Mouse (Mus musculus): Measurements from ENCODE around the gene Gm11733.

Gene Gm11733

DNA sequence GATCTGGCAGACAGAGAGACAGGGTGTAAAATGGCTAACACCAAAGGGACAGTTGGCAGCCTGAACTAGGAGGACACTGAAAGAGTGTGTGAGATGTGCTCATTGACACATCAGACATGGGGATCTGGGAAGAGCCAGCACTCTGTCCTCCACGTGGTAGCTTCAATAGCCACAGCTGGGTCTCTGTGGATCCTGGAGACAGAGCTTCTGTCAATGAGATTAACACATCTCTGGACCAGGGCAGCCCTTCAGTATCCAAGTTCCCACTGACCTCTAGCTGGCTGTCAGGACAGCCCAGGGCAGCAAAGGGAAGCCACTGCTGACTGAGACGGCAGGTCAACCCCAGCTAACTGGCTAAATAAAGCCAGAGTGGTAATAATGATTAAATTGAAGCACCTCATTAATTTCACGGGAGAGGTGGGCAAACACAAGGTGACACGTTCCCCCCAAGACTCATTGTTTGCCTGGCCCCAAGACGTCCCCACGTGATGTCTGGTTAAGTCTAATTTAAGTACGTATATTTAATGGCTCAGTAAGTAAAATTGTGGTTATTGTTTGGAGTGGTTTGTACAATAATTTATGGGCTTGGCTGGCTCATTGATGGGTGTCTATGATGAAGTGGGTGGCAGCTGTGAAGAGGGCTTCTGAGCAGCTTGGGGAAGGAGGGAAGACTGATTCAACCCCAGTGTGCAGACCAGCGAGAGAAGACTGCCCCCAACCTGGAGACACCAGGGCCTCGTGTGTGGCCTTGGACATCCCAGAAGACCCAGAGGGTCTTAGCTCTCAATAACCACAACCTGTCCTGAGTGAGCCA, 51.5 kb downstream of the Gm11733 start:
- DNase-seq: no peak

DNA sequence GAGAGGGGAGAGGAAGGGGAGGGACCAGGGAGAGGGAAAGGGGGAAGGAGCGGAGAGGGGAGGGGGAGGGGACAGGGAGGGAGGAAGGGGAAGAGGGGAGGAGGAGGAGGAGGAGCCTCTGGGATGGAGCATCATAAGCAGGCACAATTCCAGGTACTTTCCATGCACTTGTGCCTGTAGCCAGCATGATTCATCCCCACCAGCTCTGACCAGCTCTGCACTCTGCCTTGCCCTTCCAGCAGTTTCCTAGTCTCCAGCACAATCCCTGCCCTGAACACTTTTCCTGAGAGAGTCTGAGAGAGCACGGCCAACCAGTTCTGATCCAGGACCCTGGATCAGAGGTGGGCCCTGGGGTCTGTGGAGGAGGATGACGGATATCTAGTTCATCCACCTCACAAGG, 52.4 kb downstream of the Gm11733 start:
- no peak for DNase-seq

Measured in kidney, postnatal 4 days (tissue).